Mouse (Mus musculus) retina, adult 2 months (tissue): ENCODE results near the gene Insyn1.

ENCODE experiments used
- DNase-seq: peaks from one replicate; pipeline ENCODE4 v3.0.0-alpha.2; 2012; ENCODE audit warnings: low read depth, low spot score

Insyn1 gene

DNA sequence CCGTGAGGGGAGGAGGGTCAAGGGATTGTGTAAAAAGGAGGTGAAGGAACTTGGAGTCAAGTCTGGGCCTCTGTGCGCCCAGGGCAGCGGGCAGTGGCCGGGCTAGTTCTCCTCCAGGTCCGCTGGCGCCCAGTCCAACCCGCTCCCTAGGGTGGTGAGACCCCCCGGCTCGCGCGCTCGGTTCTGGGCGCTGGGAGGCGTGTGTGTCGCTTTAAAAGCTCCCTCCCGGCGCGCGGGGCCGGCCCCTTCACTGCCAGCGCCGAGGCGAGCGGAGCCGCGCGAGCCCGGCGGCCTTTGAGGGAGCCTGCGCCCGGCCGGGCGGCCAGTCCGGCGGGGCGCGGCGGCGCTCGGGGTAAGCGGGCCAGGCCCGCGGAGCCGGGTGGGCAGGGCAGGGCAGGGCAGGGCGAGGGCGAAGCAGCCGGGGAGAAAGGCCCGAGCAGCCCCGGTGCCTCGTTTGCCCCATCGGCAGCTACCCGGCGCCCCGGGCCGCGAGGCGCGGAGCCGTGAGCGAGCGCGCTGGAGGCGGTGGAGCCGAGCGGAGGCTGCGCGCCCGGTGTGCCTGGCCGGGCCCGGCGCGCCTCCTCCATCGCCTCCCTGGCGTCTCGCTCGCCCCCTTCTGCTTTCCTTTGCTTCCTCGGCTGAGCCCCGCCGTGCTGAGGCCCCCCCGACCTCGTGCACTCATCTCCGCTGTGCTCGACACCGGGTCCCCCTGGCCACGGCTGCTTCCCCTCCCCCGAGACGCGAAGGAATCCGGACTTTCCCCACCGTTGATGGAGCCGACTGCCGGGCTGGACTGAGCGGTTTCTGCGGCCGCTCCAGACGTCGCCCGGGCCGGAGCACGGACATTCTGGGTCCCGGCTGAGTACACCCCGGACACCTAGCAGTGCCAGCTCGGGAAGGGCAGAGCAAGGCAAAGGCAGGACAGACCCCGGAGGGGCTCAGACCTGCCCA, at the start of gene Insyn1:
Gene Insyn1 (plus strand): TSS at position 753 of the 951 bp plus-strand sequence.
- no peak for DNase-seq

DNA sequence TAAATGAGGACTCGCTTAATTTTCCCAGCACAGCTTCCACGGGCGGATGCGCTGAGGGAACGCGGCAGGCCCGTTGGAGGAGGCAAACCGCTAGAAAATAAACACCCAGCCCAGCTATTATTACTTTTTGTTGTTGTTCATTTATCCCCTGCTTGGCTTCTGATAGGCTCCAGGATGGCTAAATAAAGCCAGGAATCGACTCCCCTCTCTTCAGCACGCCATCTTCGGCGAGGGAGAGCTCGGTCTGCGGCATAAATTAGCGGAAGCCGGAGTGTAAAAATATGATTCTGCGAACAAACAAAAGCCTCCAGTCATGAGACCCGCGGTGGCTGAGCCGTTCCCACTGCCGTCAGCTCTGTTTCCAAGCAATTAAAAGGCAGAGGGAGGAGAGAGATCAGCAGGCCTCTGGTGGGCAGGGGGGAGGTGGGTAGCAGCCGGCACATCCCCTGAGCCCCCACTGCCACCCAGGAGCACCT, 49.4 kb upstream of the Insyn1 start:
- DNase-seq = no peak

DNA sequence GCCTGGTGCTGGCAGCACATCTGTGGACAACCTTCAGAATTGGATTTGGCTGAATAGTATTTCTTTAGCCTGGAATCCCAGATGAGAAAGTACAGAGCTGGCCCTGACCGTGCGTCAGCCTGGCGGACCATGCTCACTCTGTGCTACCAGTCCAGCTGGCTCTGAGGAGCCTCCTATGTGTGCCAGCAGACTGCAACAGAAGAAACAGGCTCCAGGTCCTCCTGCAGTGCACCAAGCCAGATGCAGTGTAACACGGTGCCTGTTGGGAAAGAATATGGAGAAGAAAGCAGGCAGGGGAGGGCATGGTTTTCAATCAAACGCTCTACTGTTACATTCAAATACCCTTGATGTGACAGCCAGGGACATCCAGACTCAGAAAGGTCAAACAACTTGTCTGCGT, 48.3 kb upstream of the Insyn1 start:
- DNase-seq = no peak

DNA sequence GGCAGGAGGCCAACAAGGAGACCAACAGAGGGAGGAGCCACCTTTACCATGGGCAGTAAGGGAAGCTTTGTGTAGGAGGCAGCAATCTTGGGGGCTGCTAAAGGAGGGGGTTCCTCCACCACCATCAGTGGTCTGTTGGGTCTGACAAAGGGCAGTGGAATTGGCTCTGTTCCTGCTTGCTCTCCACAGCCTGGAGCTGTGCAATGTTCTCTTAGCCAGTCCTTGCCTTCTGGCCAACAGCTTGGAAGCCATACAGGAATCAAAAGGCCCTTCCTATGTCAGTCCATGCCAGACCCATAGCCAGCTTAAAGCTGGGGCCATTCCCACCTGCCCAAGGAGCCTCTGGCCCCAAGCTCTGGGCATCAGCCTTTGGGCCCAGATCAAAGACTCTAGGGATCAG, 47.8 kb upstream of the Insyn1 start:
- no peak for DNase-seq

DNA sequence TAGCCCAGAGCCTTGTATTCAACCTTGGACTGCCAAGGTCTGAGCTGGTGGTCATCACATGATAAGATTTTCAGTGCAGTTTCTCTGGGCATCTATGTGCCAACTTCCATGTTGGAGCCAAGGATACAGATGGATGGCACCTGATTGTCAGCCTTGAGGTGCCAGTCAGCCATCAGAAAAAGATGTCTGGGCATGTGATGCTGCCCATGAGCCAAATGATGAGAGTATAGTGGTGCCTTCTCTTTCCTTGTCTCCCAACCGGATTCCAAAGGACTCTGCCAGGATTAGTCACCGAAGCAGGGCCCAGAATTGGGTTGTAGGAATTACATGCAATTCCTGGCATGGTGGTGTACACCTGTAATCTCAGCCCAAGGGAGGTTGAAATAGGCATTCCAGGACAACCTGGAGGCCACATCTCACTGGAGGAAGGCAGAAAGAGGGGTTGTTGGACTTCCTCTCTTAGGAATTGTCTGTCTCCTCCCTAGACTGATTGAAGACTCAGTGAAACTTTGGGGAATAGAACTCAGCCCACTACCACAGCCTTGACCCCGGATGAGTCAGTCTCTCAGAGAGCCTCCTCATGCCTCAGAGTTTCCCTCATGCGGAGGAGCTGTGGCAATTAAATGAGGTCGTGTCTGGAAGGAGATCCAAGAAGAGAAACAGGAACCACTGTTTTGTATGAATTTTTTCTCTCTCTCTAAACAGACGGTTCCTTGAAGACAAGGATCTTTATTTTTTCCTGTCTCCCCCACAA, 46.9 kb upstream of the Insyn1 start:
- DNase-seq = no peak

DNA sequence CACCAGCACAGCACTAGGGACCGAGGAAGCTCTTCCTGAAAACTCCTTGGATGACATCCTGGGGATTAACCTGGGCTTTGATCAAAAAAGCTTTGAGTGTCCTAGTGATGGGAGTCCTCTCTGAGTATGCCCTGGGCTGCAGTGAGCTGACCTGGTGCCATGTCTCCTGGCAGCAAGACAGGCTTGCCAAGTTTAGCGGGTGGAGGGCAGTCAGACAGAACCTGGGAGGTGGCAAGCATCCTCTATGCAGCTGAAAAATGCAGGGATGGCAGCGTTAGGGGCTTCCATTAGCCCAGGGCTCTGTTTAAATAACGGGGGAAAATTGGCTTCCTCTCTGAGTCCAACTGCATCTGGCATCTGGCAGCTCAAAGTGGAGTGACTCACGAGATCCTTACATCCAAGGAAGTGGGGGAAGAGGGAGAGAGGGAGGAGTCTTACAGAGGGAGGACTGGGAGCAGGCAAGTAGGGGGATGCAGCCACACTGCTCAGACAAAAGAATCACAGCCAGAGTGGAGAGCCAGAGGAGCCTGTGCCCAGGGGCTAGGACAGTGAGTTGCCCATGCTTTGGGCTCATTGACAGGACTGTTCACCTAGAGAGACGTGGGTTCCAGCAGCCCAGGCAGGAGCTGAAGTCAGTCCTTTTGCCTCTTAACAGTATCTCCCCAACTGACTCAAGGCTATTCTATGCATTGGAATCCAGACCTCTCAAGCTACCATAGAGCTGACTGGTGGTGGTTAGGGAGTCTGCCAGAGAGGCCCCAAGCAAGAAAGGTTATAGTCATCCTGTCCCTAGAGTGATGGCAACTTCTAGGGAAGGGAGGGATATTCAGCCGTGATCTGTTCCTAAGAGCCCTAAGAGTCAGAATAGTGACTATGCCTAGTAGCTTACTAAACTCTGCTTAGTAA, 46.0 kb upstream of the Insyn1 start:
- DNase-seq = no peak

DNA sequence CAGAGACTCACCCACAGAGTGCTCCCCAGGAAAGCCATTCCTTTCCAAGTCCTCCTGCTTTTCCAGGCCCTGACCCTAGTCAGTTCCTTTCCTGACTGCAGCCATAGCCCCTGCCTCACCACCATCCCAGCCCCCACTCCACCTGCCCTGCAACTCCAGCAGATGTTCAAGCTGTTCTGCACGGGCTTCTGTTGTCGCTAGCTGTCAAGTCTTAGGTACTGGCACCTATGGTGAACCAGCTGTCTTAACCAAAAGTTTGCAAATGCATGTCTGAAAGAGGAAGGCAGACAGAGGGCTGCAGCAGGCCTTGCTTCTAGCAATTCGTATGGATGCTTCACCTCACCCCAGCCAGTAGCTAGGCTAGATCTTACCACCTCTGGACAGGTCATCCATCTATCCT, 45.3 kb upstream of the Insyn1 start:
- DNase-seq = no peak

DNA sequence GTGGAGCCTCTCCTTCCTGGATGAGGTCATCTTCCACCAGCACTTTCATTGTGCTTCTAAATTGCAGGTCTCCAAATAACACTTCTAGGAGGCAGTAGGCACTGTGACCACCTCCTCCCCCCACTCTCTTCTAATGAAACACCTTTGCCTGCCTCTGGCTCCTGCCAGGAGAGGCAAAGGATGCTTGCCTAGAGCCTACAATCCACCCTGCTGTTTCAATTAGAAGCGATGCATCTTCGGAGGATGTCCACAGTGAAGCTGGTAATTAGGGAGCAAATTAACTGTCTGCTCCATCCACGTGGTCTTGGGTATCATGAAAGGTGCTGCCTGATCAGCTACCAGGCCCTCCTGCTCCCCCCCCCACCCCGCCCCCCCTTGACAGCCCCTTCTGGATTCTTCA, 41.6 kb upstream of the Insyn1 start:
- DNase-seq = no peak

DNA sequence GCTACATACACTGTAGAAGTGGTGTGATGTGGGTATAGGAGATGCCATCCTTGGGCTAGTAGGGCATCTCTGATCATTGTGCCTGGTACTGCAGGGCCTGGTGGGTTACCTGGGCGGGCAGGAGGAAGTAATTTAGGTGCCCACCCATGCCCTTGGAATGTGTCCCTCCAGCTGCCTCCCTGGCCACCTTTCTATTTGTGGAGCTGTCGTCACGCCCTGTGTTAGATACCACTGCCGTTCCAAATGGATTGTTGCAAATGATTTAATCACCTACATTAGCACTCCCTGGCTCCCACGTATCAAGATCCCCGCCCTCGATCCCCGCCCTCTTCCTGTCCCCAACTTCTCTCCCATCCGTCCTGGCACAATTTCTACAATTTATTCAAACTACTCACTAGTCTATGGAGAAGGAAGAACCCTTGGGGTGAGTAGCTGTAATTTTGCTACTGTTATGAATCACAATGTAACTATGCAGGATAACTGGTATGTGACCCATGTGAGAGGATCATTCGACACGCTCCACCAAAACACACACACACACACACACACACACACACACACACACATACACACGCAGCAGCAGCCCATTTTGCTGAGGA, 40.3 kb upstream of the Insyn1 start:
- DNase-seq = no peak

DNA sequence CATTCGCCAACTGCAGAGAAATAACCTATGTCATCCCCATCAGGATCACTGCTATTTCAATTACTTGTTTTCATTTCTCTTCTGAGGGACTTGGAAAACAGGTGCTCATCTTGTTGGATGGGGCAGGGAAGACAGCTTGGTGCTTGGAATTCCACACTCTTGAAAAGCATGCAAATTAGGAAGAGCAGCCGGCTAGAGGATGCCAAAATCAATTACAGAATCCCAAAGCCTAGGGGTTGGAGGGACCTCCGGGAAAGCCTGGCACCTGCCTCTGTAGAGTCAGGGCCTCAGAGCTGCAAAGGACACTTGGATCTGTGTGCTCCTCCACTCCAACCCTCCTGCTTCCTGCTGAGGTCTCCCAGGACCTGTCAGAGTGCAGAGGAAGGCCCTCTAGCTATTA, 38.9 kb upstream of the Insyn1 start:
- DNase-seq = no peak

DNA sequence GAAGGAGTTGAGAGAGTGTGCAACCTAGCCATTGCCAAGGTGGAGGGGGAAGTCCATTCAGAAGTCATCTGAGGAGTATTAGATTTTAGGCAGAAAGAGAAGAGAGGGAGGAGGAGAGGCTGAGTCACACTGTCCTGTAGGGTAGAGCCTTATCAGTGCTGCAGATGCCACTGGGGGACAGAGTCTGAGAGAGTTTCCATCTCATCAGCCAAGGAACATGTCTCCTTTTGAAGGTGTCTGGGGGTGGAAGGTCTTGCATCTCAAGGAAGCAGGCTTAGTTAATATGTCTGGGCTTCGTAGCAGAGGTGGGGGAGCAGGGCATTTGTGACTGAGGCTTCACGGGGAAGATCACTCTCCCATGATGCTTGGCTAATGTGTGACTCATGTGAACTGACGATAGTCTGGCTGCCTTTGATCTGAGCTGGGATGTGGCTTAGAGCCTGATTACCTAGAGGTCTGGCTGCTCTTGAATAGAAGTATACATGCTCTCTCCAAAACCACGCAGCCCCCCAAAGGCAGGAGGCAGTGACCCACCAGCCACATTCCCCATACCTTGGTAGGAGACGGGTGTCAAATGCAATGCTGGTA, 34.5 kb upstream of the Insyn1 start:
- DNase-seq = no peak

DNA sequence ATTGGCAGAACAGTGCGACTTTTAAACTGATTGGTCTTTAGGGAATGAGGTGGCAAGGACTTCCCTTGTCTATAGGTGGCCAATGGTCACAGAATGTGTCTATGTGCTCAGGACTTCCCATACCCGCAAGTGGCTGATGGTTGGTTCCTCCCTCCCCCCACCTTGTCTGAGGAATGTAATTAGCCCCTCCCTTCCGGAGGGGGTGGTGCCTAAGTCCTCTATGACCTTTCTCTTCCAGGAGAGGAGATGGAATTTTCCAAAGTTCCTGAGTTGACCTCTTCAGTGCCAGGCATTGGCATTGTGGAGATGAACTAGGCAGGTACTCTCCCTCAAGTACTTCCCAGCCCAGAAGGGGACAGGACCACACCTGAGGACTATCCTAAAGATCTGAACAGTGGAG, 33.5 kb upstream of the Insyn1 start:
- DNase-seq = no peak

DNA sequence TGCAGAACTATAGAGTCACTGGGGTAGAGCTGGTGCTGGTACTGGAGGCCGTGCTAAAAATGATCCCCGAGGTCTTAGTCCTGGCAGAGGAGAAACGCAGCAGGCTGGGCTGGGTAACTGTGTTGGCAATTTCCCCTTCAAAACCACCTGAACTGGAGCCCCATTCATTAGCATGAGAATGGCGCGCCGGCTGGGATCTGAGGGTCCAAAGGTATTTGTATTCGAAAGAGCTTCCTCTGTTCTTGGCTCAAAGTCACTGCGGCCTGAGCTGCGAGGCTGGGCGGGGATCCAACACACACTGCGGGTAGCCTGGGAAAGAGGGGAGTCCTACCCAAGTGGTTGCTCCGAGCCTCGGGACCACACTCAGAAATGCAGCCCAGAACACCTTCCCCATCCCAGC, 32.6 kb upstream of the Insyn1 start:
- DNase-seq = no peak

DNA sequence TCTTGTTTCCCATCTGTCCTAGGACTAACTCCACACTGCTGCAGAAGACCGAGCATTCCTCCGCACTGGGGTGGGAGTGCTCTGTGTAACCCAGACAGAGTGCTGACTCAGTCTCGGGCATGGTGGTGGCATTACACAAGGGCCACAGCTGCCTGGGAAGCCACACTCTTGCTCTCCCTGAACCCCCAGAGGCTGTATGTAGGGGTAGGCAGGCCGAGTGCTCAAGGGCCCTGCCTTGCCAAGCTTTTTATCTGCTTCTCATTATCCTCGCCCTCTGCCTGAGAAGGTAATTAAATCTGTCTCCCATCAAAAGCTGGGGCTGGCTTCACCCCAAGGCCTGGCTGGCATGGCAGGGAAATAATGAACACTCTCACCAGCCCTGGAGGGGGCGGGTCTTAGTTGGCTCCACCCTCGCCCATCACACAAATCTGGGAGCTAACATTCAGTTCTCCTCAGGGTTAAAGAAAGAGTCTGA, 30.9 kb upstream of the Insyn1 start:
- no peak for DNase-seq

DNA sequence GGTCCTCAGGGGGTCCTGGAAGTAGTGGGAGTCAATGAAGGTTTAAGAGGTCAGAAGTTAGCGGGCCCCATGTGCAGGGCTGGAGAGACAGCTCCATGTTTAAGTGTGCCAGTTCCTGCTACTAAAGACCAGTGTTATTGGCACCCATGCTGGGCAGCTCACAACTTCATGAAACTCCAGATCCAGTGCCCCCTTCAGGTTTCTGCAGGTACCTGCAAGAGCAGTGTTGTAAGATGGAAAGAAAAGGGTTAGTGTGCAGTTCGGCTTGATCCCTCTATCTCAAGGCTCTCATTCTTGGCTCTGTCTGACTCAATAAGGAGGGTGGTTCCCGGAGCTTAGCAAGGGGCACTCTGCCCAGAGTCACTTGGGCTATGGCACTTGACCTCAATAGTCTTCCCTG, 30.1 kb upstream of the Insyn1 start:
- DNase-seq = no peak

DNA sequence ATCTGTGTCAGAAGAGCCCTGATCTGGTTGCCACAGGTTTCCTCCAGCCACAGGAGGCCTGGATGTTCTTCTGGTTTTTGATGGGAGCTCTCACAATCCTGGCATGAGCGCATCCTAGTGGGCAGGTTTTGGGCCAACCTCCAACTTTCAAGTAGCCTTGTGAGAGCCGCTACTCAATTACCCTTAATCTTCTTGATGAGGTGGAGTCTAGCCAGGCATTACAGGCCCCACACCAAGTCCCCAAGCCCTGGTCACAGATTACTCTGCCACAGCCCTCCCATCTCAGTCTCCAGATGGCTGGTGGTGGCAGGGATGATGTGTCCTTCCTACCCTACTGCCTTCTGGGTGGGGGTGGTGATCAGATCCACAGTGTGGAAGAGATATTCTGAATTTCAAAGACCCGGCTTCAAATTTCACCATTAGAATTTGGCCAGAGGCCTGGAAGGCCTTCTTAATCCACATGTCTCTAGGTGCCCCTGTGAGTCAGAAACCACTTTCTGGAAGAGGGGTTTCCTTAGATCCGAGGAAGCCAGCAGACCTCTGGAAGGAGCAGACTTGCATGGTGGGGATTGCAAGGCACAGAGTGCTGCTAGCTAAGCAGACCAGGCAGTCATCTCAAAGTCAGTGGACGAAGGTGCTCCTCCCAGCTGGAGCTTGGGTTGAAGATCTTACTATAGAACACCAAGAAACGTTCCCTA, 29.4 kb upstream of the Insyn1 start:
- DNase-seq = no peak

DNA sequence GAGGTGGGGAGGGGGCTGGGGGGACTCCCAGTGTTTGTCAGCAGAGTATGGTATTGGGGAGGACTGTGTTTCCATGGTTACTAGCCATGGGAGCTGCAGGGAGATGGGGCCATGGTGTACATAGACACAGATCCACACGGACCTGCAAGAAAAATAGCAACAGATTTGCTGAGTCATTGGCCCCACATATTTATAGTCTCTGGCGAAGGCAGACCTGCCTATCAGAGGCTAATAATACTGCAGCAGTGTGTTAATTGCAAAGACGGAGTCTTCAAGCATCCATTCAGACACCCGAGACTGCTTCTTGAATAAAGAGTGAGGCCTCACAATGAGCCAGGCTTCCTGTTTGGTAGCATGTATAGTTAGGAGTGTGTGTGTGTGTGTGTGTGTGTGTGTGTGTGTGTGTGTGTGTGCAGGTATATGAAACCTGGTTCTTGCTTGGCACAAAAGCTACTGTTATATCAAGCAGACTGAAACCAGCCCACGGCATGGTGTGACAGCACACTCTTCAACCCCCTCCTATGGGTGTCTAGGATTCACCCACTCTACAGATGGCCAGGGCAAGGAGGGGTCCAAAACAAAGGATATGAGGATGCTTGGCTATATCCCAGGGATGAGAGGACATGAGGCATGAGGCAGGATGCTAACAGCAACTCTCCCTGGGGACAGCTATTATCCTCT, 20.9 kb upstream of the Insyn1 start:
- DNase-seq = no peak

DNA sequence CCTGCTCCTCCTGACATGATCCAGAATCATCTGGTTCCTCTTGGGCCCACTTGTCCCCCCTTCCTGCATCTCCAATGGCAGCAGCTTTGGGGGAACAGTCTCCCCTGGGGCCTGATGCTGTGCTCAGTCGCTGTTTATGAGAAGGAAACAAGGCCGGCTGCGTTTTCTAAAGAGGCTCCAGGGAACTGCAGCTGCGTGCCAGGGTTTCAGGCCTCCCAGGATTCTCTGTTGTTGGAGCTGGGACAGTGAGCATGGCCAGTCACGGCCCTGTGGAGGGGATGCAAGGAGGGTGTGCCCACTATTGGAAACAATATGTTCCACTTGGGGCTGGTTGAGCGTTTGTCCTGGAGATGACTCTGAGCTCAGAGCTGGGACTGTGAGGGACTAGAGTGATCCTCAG, 17.9 kb upstream of the Insyn1 start:
- DNase-seq = no peak

DNA sequence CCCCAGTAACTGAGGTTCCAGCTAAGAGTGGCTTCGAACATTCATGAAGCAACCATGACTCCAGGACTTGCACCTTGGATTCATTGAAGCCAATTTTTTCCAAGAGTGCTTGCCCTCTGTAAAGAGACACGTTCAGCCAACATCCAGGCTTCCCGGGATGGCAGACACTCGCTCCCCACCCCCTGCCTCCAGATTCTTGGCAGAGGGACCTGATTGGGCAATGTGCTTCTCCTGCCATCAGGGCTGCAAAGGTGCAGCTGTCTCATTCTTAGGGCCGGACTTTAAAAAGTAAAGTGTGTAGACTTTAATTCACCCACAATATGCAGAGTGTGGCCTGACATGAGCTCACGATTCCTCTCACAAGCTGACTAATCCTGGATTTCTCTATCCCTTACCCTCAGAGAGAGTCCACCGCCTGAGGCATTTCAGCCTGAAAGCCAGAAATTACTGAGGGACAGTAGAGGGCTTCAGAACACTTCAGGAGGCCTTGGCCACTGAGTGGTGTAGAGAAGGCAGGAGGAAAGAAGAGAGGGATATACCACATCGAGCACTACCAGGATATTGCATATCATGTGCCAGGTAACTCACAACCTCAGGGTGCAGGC, 15.1 kb upstream of the Insyn1 start:
- DNase-seq = no peak
